Mouse (Mus musculus): ENCODE data around the gene Ttc9c.

Gene Ttc9c

GRCm38 (mm10) chr19:8829660-8830059, 10.5 kb upstream of the Ttc9c start, which contains the start of gene AC129217.1:
AC129217.1 (plus strand) TSS chr19:8829773.
- DNase-seq: no peak

GRCm38 (mm10) chr19:8822696-8823095, 3.6 kb upstream of the Ttc9c start:
- peak; percentile 78 to 87 for DNase-seq

GRCm38 (mm10) chr19:8821146-8821545, 2.0 kb upstream of the Ttc9c start:
- DNase-seq: no peak

GRCm38 (mm10) chr19:8820424-8820956, 1.4 kb upstream of the Ttc9c start:
- no peak for DNase-seq

- DNase-seq: peak; percentile 99
Measured at GRCm38 (mm10) chr19:8819596-8820423, 677 bp upstream of the Ttc9c start, which contains the start of gene Hnrnpul2. Hnrnpul2 (plus strand) TSS chr19:8820010.

GRCm38 (mm10) chr19:8818301-8818798, 783 bp downstream of the Ttc9c start:
- DNase-seq: peak in 1 of 2 experiments; percentile 28

- DNase-seq: no peak
Measured at GRCm38 (mm10) chr19:8817001-8817400, 2.1 kb downstream of the Ttc9c start.

GRCm38 (mm10) chr19:8815812-8816211, 3.3 kb downstream of the Ttc9c start:
- peak in 1 of 2 experiments; percentile 37 for DNase-seq

- no peak for DNase-seq
Measured at GRCm38 (mm10) chr19:8806810-8807209, 12.3 kb downstream of the Ttc9c start.

- no peak for DNase-seq
Measured at GRCm38 (mm10) chr19:8803879-8804660, 15.1 kb downstream of the Ttc9c start.

GRCm38 (mm10) chr19:8803204-8803780, 15.8 kb downstream of the Ttc9c start:
- DNase-seq: no peak

GRCm38 (mm10) chr19:8802130-8802821, 16.9 kb downstream of the Ttc9c start, which contains the start of gene Zbtb3:
Zbtb3 (plus strand) TSS chr19:8802555.
- DNase-seq: peak; percentile 93 to 94

- no peak for DNase-seq
Measured at GRCm38 (mm10) chr19:8798947-8799315, 20.2 kb downstream of the Ttc9c start.

- peak; percentile 86 to 93 for DNase-seq
Measured at GRCm38 (mm10) chr19:8798264-8798946, 20.7 kb downstream of the Ttc9c start, which contains the start of gene Polr2g. Polr2g (minus strand) TSS chr19:8798577.

GRCm38 (mm10) chr19:8790171-8790570, 29.0 kb downstream of the Ttc9c start:
- DNase-seq: no peak

- no peak for DNase-seq
Measured at GRCm38 (mm10) chr19:8789171-8789570, 30.0 kb downstream of the Ttc9c start.

GRCm38 (mm10) chr19:8788521-8788920, 30.6 kb downstream of the Ttc9c start:
- peak; percentile 37 to 69 for DNase-seq

GRCm38 (mm10) chr19:8786008-8786781, 32.9 kb downstream of the Ttc9c start, which contains the start of gene Taf6l:
Taf6l (minus strand) TSS chr19:8786417.
- peak; percentile 89 to 93 for DNase-seq

GRCm38 (mm10) chr19:8774951-8775421, 44.1 kb downstream of the Ttc9c start:
- no peak for DNase-seq
